Mouse (Mus musculus): Measurements from ENCODE around the gene Dlx3. TPM values are rescaled to one million over a fixed set of nuclear protein-coding genes. Genes with fewer than 3 reads are reported as not detected.

Dlx3 gene
- polyA plus RNA-seq, 1 experiment from 2014 or later = 0.59 TPM

DNA sequence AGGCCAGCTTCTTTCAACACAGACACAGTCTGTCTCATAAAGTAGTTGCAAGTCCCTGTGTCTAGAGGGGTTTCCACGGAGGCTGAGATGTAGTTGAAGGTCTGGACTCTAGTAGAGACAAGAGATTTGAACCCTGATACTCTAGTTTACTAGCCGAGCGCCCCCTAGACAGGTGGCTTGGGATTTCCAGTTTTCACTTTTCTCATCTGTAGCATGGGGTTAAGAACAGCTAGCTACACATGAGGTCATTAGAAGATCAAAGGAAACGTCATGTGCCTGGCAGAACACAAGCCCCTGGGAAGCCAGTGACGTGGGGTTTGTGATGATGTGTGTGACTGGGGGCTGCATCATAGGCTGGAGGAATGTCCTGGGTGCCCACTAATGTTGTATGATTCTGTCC lies 37.4 kb downstream of the Dlx3 start:
- Histone ChIP-seq H3K36me3 (ENCODE audit: control insufficient read depth, insufficient read depth, low read length) (no peaks in the 10 kb centered on the region), H3K9ac (ENCODE audit: low read length) (no peak overlapping the region), H3K27me3 (ENCODE audit: control insufficient read depth, insufficient read depth, low read length) (peaks cover 8% of the 10 kb centered on the region), H3K4me2 (no peak overlapping the region), H3K4me3 (ENCODE audit: low read depth, low read length) (no peak overlapping the region), H3K4me1 (ENCODE audit: control insufficient read depth, insufficient read depth, low read length) (no peaks in the 10 kb centered on the region), H3K9me3 (ENCODE audit: control insufficient read depth, low read length) (no peaks in the 10 kb centered on the region), H3K27ac (ENCODE audit: low read depth, low read length) (no peak overlapping the region)
- no peak for ATAC-seq (ENCODE audit: low FRiP score)
- DNase-seq (ENCODE audit: low spot score, missing footprints) = peak; percentile 71
- 71% methylated on average over 5 of the region's 5 CpGs for WGBS

DNA sequence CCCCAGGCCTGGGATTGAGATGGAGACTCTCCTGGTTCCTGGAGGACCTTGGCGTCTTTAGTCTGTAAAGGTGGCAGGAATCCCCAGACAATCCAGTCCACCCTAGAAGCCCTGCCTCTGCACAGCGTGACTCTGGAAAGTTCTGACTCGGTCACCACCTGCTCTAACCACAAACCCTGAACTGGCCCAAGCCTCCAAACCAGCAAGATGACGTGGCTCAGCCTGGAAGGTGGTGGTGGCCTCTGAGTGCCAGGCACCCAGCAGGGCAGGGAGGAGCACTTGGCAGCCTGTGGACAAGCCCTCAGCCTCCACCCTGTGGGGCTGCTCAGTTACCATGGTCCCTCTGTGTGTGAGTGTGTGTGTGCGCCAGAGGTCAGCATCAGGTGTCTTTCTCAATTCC lies 38.0 kb downstream of the Dlx3 start:
- H3K9me3 ChIP-seq (ENCODE audit: control insufficient read depth, low read length) = no peaks in the 10 kb centered on the region
- no peaks in the 10 kb centered on the region for H3K36me3 ChIP-seq (ENCODE audit: control insufficient read depth, insufficient read depth, low read length)
- DNase-seq (ENCODE audit: low spot score, missing footprints) (no peak), ATAC-seq (ENCODE audit: low FRiP score) (no peak)
- no peak overlapping the region for H3K4me3 ChIP-seq (ENCODE audit: low read depth, low read length)
- H3K4me2 ChIP-seq = no peak overlapping the region
- H3K27ac ChIP-seq (ENCODE audit: low read depth, low read length) = no peak overlapping the region
- H3K27me3 ChIP-seq (ENCODE audit: control insufficient read depth, insufficient read depth, low read length) = peaks cover 3% of the 10 kb centered on the region
- H3K4me1 ChIP-seq (ENCODE audit: control insufficient read depth, insufficient read depth, low read length) = no peaks in the 10 kb centered on the region
- 77% methylated on average over 5 of the region's 5 CpGs for WGBS
- no peak overlapping the region for H3K9ac ChIP-seq (ENCODE audit: low read length)

DNA sequence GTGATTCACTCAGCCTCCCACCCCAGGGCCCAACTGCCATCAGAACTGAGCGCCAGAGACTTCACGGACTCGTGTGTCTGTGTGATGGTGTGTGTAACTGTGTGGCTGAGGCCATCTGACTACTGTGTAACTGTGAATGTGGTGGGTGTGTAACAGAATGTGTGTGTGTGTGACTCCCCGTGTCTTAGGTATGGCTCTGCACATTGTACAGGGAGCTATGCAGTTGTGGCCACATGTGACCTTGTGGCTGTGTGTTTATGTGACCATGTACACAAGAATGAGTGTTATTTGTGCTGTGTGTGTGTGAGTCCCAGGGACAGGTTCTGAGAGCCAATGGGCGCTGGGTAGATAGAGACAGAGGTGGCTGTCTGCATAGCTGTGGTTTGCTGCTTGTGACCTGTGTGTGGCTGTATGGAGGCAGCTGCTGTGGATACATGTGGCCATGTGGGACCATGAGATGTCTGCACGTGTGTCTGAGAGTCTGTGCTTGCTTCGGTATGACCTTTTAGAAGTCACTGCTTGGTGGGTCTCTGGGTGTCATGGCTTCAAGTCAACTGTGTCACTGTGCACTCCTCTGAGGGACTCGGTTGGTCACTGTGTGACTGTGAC lies 39.9 kb downstream of the Dlx3 start:
- Histone ChIP-seq H3K9me3 (ENCODE audit: control insufficient read depth, low read length) (no peaks in the 10 kb centered on the region), H3K27ac (ENCODE audit: low read depth, low read length) (no peak overlapping the region), H3K4me1 (ENCODE audit: control insufficient read depth, insufficient read depth, low read length) (no peaks in the 10 kb centered on the region), H3K9ac (ENCODE audit: low read length) (no peak overlapping the region), H3K27me3 (ENCODE audit: control insufficient read depth, insufficient read depth, low read length) (no peaks in the 10 kb centered on the region), H3K4me3 (ENCODE audit: low read depth, low read length) (no peak overlapping the region), H3K4me2 (no peak overlapping the region), H3K36me3 (ENCODE audit: control insufficient read depth, insufficient read depth, low read length) (no peaks in the 10 kb centered on the region)
- WGBS = 91% methylated on average over 8 of the region's 8 CpGs
- DNase-seq (ENCODE audit: low spot score, missing footprints) (no peak), ATAC-seq (ENCODE audit: low FRiP score) (no peak)

DNA sequence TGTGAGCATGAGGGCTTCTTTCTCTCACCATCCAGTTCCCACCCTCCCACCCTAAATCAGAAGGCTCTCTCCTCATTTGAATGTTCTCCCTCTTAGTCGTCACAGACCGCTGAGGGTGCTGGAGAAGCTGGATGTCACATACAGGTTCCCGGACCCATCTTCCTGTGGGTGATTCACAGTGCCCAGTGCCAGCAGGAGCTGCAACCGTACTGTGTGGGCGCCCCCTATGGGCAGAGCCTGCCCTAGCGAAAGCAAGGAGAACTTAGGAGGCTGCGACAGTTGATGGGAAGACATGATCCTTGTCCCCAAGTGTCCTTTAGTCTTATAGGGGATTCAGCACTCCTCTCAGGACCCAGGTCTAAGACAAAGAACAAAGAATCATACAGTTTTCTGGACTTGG lies 40.8 kb downstream of the Dlx3 start:
- no peak overlapping the region for H3K27ac ChIP-seq (ENCODE audit: low read depth, low read length)
- no peak for ATAC-seq (ENCODE audit: low FRiP score)
- 40% methylated on average over 7 of the region's 7 CpGs for WGBS

DNA sequence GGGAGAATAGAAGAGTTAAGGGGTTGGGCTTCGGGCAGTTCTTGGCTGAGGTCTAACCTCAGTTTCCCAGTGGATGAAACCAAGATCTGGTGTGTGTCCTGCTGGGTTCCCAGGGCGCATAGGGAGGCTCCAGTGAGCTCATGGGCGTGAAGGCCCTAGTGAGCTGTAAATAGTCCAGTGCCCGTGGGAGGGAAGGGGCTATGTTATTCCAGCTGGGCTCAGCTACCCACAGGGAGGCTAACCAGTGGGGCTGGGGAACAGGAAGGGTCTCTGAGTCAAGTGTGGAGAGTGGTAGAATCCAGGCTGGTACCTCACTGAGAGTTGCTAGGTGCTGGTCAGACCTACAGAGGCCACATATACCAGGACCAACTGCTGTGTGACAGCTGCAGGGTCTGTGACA lies 41.8 kb downstream of the Dlx3 start:
- Histone ChIP-seq H3K27me3 (ENCODE audit: control insufficient read depth, insufficient read depth, low read length) (no peaks in the 10 kb centered on the region), H3K27ac (ENCODE audit: low read depth, low read length) (no peak overlapping the region), H3K4me3 (ENCODE audit: low read depth, low read length) (no peak overlapping the region), H3K4me1 (ENCODE audit: control insufficient read depth, insufficient read depth, low read length) (no peaks in the 10 kb centered on the region), H3K36me3 (ENCODE audit: control insufficient read depth, insufficient read depth, low read length) (no peaks in the 10 kb centered on the region), H3K4me2 (no peak overlapping the region), H3K9me3 (ENCODE audit: control insufficient read depth, low read length) (no peaks in the 10 kb centered on the region), H3K9ac (ENCODE audit: low read length) (no peak overlapping the region)
- no peak for ATAC-seq (ENCODE audit: low FRiP score)
- DNase-seq (ENCODE audit: low spot score, missing footprints) = no peak
- 69% methylated on average over 4 of the region's 4 CpGs for WGBS

More for the DNA sequence above, 40.8 kb downstream of the Dlx3 start:
- no peaks in the 10 kb centered on the region for H3K9me3 ChIP-seq (ENCODE audit: control insufficient read depth, low read length)
- no peak overlapping the region for H3K4me2 ChIP-seq
- no peaks in the 10 kb centered on the region for H3K36me3 ChIP-seq (ENCODE audit: control insufficient read depth, insufficient read depth, low read length)
- H3K4me3 ChIP-seq (ENCODE audit: low read depth, low read length) = no peak overlapping the region
- H3K27me3 ChIP-seq (ENCODE audit: control insufficient read depth, insufficient read depth, low read length) = no peaks in the 10 kb centered on the region
- H3K4me1 ChIP-seq (ENCODE audit: control insufficient read depth, insufficient read depth, low read length) = no peaks in the 10 kb centered on the region
- DNase-seq (ENCODE audit: low spot score, missing footprints) = peak; percentile 83
- no peak overlapping the region for H3K9ac ChIP-seq (ENCODE audit: low read length)

DNA sequence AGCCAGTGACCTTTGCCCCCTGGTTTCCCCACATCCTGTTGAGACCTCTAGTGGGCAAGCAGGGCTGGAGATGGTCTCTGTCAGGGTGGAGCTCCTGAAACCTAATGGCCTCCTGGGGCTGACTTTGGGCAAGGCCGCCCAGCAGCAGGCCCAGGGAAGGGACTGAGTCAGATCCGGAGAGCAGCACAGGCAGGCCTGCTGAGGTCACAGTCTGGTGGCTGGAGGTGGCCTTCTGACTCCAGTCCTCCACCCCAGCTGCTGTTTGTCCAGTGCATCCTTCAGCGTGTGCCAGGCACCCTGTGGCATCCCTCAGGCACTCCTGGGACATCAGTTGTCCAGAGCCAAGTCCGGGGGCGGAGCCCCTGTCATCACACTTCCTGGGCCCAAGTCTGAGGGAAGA lies 45.9 kb downstream of the Dlx3 start:
- no peak overlapping the region for H3K27ac ChIP-seq (ENCODE audit: low read depth, low read length)
- H3K4me2 ChIP-seq = no peak overlapping the region
- WGBS = 74% methylated on average over 5 of the region's 5 CpGs
- H3K4me3 ChIP-seq (ENCODE audit: low read depth, low read length) = no peak overlapping the region
- ATAC-seq (ENCODE audit: low FRiP score) = no peak
- no peak overlapping the region for H3K9ac ChIP-seq (ENCODE audit: low read length)
- DNase-seq (ENCODE audit: low spot score, missing footprints) = no peak
- no peaks in the 10 kb centered on the region for H3K27me3 ChIP-seq (ENCODE audit: control insufficient read depth, insufficient read depth, low read length)
- no peaks in the 10 kb centered on the region for H3K4me1 ChIP-seq (ENCODE audit: control insufficient read depth, insufficient read depth, low read length)
- H3K9me3 ChIP-seq (ENCODE audit: control insufficient read depth, low read length) = no peaks in the 10 kb centered on the region
- H3K36me3 ChIP-seq (ENCODE audit: control insufficient read depth, insufficient read depth, low read length) = no peaks in the 10 kb centered on the region

Other genes starting within 250 kb of the Dlx3 start
- 128 and 136 TPM in 2 replicates for gene Col1a1, start 183.9 kb upstream of the Dlx3 start, polyA plus RNA-seq (2014; fragmentation: Nextera tagmentation; extraction: Ambion mirVana)
- not detected in 2 replicates for gene Hils1, start 152.5 kb upstream of the Dlx3 start, polyA plus RNA-seq (2014; fragmentation: Nextera tagmentation; extraction: Ambion mirVana)
- gene Sgca, start 143.8 kb upstream of the Dlx3 start, polyA plus RNA-seq (2014; fragmentation: Nextera tagmentation; extraction: Ambion mirVana) = not detected in 2 replicates
- 10.5 and 12.4 TPM in 2 replicates for gene Ppp1r9b, start 129.1 kb upstream of the Dlx3 start, polyA plus RNA-seq (2014; fragmentation: Nextera tagmentation; extraction: Ambion mirVana)
- gene Samd14, start 110.2 kb upstream of the Dlx3 start, polyA plus RNA-seq (2014; fragmentation: Nextera tagmentation; extraction: Ambion mirVana) = 47.3 and 47.8 TPM in 2 replicates
- gene Pdk2, start 78.8 kb upstream of the Dlx3 start, polyA plus RNA-seq (2014; fragmentation: Nextera tagmentation; extraction: Ambion mirVana) = 12.6 and 13.3 TPM in 2 replicates
- 2.9 and 3.0 TPM in 2 replicates for gene Itga3, start 43.3 kb upstream of the Dlx3 start, polyA plus RNA-seq (2014; fragmentation: Nextera tagmentation; extraction: Ambion mirVana)
- not detected in 2 replicates for gene Dlx4, start 26.1 kb downstream of the Dlx3 start, polyA plus RNA-seq (2014; fragmentation: Nextera tagmentation; extraction: Ambion mirVana)
- gene Tac4, start 141.4 kb downstream of the Dlx3 start, polyA plus RNA-seq (2014; fragmentation: Nextera tagmentation; extraction: Ambion mirVana) = not detected in 2 replicates
- gene Kat7, start 190.1 kb downstream of the Dlx3 start, polyA plus RNA-seq (2014; fragmentation: Nextera tagmentation; extraction: Ambion mirVana) = 75.8 and 80.9 TPM in 2 replicates
- gene Fam117a, start 216.9 kb downstream of the Dlx3 start, polyA plus RNA-seq (2014; fragmentation: Nextera tagmentation; extraction: Ambion mirVana) = 7.5 and 7.6 TPM in 2 replicates

Data from midbrain, embryonic 11.5 days (tissue).